Mouse (Mus musculus) testis, adult 2 months (tissue): ENCODE results near the gene Ghitm. TPM values are rescaled to one million over a fixed set of nuclear protein-coding genes. Genes with fewer than 3 reads are reported as not detected.
A peak's percentile ranks its signal among the peaks of the same experiment; 100 is the strongest.

Experiments
- H3K27ac ChIP-seq: fragments of 200-500 bp; 2 replicates; pipeline ENCODE4 v1.5.1; 2012; ENCODE audit warnings: low read depth, low read length; ENCODE audit not compliant: control insufficient read depth, insufficient read depth
- H3K27me3 ChIP-seq: fragments of 200-500 bp; 2 replicates; pipeline ENCODE4 v1.6.1; 2012; ENCODE audit warnings: mild to moderate bottlenecking, low read length, moderate library complexity; ENCODE audit not compliant: control insufficient read depth, insufficient read depth
- H3K36me3 ChIP-seq: fragments of 200-500 bp; 2 replicates; pipeline ENCODE4 v1.6.1; 2012; ENCODE audit warnings: mild to moderate bottlenecking, low read length; ENCODE audit not compliant: control insufficient read depth, insufficient read depth
- H3K4me1 ChIP-seq: fragments of 200-500 bp; 2 replicates; pipeline ENCODE4 v1.6.1; 2012; ENCODE audit warnings: low read length; ENCODE audit not compliant: control insufficient read depth, insufficient read depth
- H3K4me3 ChIP-seq: fragments of 200-500 bp; 2 replicates; pipeline ENCODE4 v1.5.1; 2012; ENCODE audit warnings: low read depth, mild to moderate bottlenecking, low read length, moderate library complexity, mixed read lengths; ENCODE audit not compliant: control insufficient read depth
- CTCF ChIP-seq: fragments of 200-500 bp; IDR thresholded peaks from 2 replicates; pipeline ENCODE4 v1.5.1; 2012; ENCODE audit warnings: low read depth, mild to moderate bottlenecking, inconsistent platforms, low read length, moderate library complexity; ENCODE audit not compliant: control insufficient read depth, insufficient read depth, insufficient replicate concordance
- POLR2A ChIP-seq: fragments of 200-500 bp; IDR thresholded peaks from 2 replicates; pipeline ENCODE4 v1.6.1; 2012; ENCODE audit warnings: low read depth, mild to moderate bottlenecking, inconsistent platforms, low read length, moderate library complexity; ENCODE audit not compliant: control insufficient read depth
- polyA plus RNA-seq: library from polyadenylated mRNA; depleted of rRNA; stranded (reverse); fragments of >200 nt; gene quantifications from 2 replicates; pipeline ENCODE4 v1.2.3, GENCODE M21; 2012

Gene Ghitm
- polyA plus RNA-seq, 1 experiment, result 337 TPM

DNA sequence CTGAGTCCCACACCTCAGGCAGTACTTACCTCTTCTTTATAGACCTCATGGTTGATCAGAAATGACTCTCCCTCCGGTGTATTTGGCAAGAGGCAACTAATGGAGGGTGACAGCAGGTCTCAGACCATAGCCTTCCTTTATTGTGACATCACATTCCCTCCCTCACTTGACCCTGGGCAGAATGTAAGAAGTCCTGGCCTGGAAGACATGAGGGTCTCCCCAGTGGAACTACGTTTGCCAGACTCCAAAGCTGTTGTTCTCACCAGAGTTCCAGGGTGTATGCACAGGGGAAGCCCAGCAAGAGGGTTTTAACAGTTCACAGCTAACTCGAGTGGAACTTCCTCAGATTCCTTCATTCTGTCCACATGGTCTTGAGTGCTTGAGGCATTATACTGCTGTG, 21.1 kb downstream of the Ghitm start, which contains the start of gene 2610528A11Rik:
2610528A11Rik (minus strand) TSS at position 101 of the 400 bp plus-strand sequence.
- Histone ChIP-seq H3K36me3 (no peaks in the 10 kb centered on the region), H3K27me3 (no peaks in the 10 kb centered on the region), H3K27ac (no peak within 1 kb of the TSS; the same call in 1 of the 2 replicates), H3K4me3 (peak within 1 kb of the TSS; percentile 75), H3K4me1 (no peaks in the 10 kb centered on the region)
- TF ChIP-seq POLR2A, result no peak
- no peak for TF ChIP-seq CTCF

GRCm38 (mm10) chr14:37112931-37113330, 22.1 kb downstream of the Ghitm start:
- Histone ChIP-seq H3K27me3 (no peaks in the 10 kb centered on the region), H3K27ac (no peak overlapping the region), H3K36me3 (no peaks in the 10 kb centered on the region), H3K4me3 (peak overlapping the region; percentile 75), H3K4me1 (no peaks in the 10 kb centered on the region)
- TF ChIP-seq POLR2A (no peak), CTCF (no peak)

DNA sequence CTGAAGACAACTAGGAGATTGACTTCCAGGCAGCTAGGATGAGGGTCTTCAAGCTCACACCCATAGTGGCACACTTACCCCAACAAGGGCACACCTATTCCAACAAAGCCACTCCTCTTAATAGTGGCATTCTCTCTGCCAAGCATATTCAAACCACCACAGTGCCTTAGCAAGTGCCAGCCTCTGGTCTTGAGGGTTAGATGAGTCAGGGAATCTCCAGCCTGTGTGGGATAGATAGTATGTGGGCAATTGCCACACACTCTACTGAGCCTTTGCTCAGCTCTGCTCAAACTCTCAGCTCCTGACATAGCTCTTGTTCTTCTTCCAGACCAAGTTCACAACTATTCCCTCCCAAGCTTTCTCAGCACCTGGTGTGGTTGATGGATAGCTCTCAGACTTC, 23.7 kb downstream of the Ghitm start:
- Histone ChIP-seq H3K27ac (no peak overlapping the region), H3K4me1 (no peaks in the 10 kb centered on the region), H3K36me3 (no peaks in the 10 kb centered on the region), H3K4me3 (no peak overlapping the region; the same call in 1 of the 2 replicates), H3K27me3 (no peaks in the 10 kb centered on the region)
- TF ChIP-seq CTCF (no peak), POLR2A (no peak)

DNA sequence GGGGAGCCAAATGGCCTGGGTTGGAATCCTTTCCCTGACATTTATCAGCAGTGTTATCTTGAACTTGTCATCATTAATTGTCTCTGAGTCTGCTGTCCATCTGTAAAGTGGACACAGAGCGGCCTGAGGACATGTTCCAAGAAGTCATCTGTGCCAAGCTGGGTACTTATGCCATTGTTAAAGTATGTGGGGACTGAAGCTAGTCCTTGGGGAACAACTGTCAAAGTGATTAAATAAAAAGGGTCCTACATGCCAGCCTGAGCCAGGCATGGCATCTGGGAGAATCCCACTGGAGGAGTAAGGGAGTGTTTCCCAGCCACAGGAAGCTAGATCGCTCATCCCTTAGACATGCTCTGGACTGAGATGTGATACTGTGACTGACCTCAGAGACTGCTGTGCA, 24.6 kb downstream of the Ghitm start:
- H3K4me1 ChIP-seq, result no peaks in the 10 kb centered on the region
- no peak overlapping the region for H3K27ac ChIP-seq
- TF ChIP-seq CTCF (no peak), POLR2A (no peak)
- no peaks in the 10 kb centered on the region for H3K27me3 ChIP-seq
- no peaks in the 10 kb centered on the region for H3K36me3 ChIP-seq
- H3K4me3 ChIP-seq, result no peak overlapping the region

DNA sequence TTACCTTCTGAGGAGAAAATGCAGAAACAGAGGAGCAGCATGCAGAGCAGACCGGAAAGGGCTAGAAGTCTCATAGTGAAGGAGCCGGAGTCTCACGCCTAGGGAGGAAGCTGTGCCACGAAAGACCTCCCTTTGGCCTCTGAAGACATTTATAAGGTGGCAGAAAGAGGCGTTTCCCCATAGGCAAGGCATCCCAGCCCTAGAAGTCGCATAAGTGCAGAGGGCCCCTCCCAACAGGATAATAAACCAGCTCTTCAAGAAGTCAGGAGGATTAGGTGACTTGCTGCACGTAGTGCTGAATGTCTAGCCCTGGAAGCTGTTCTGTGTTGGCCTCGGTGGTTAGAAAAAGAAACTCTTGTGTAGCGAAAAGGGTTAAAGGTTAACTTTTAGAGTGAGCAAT, 25.1 kb downstream of the Ghitm start:
- Histone ChIP-seq H3K4me3 (no peak overlapping the region), H3K36me3 (no peaks in the 10 kb centered on the region), H3K27ac (no peak overlapping the region), H3K4me1 (no peaks in the 10 kb centered on the region), H3K27me3 (no peaks in the 10 kb centered on the region)
- TF ChIP-seq CTCF (no peak), POLR2A (no peak)

DNA sequence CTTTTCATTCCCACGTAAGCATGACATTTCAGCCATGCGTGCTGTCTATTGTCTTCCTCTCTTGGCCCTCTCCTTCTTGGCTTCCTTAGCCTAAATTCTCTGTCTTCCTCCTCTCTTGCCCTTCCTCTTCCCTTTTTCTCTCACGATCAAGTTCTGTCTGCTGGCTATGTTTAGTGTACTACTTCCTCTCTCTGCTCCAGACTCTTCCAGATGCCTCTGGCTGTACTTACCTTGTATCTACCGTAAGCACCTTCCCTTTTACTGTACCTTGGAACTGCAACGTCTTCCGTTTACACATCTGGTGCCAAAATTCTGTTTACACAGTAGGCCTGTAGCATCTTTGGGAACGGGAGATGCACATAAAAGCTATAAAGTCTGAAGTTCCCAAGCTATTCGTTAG, 25.6 kb downstream of the Ghitm start:
- no peak overlapping the region for H3K27ac ChIP-seq
- TF ChIP-seq POLR2A (no peak), CTCF (no peak)
- H3K4me1 ChIP-seq, result no peaks in the 10 kb centered on the region
- no peaks in the 10 kb centered on the region for H3K27me3 ChIP-seq
- H3K36me3 ChIP-seq, result no peaks in the 10 kb centered on the region
- H3K4me3 ChIP-seq, result no peak overlapping the region

DNA sequence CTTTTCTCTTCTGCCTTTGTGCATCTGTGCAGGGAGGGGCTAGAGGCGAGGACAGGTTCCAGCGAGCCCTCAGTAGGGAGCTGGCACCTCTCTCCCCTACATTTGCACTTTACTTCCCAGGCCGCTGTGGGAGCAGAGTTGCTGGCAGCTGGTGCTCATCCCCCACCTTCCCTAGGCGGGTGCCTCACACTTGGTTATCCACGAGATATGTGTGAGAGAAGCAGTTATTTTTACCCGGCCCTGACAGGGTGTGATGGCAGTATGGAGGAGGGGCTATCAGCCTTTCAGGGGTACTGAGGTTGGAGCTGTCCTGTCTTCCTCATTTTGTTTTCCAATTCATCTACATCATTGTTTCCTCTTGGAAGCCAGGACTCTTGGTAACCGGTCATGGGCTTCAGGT, 29.2 kb downstream of the Ghitm start:
- H3K36me3 ChIP-seq, result no peaks in the 10 kb centered on the region
- no peak overlapping the region for H3K27ac ChIP-seq
- no peaks in the 10 kb centered on the region for H3K4me1 ChIP-seq
- H3K4me3 ChIP-seq, result no peak overlapping the region
- no peaks in the 10 kb centered on the region for H3K27me3 ChIP-seq
- no peak for TF ChIP-seq POLR2A
- no peak for TF ChIP-seq CTCF

GRCm38 (mm10) chr14:37104747-37105146, 30.3 kb downstream of the Ghitm start:
- Histone ChIP-seq H3K27ac (no peak overlapping the region), H3K4me3 (no peak overlapping the region), H3K36me3 (no peaks in the 10 kb centered on the region), H3K27me3 (no peaks in the 10 kb centered on the region), H3K4me1 (no peaks in the 10 kb centered on the region)
- no peak for TF ChIP-seq CTCF
- TF ChIP-seq POLR2A, result no peak
